Mouse (Mus musculus): ENCODE results near the gene Rbm41.
A peak's percentile ranks its signal among the peaks of the same experiment; 100 is the strongest.

Rbm41 gene

DNA sequence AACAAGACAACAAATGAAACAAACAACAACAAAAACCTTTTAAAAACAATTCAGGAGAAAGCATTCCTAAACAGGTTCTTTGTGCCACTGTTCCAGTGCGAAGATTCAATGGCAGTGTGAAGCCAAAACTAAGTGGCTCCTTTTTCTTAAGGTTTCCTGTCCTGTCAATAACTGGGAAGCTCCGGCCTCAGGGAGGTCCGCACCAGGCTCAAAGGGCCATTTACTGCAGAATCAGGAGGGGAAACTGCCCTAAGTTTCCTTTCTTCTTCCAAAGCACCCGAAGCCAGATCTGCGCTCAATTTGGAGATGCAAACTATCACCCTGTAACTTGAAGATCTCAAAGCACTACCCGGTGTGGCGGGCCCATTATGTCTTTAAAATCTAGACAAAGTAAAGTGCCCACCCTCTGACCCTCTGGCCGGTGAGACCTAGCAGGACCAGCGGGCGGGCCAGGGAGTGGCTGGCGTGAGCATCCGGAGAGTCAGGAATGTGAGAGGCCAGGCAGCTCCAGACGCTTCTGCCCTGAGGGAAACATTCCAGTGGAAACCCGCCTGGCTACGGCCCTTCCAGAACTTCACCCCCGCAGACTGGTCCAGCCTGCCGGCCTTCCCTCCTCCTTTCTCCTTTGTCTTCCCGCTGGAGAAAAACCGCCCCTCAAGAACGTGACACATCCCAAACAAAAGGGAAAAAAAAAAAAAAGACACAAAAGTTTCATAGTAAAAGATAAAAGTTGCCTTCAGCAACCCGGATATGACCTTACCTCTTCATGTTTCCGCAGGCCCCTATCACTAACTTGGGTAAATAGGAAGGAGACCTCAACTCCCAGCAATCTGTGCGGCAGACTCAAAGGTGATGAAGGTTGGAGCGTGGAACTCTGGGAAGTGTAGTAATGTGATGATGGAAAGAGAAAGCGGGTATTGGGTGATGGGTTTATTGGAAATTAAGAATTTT is at the start of gene Rbm41:
TSS of gene Rbm41 (minus strand) at position 856 of the 951 bp plus-strand sequence.
- DNase-seq = peak; percentile 34

DNA sequence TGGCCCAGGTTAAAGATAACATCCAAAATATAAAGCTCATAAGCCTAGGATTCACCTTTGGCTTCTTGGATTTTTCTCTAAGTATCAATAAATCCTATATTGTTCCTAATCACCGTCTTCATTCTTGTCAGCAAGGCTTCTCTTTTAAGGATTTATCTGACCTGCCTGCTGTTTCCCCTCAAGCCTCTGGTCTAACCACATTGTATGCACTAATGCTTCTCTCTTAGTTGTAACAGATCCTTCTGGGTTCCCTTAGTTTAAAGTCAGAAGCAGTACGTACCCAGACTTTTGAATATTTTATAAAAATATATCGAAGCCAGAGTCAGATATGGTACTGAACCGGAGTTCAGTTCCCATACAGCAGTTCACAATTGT is 283 bp upstream of the Rbm41 start:
- DNase-seq = no peak

DNA sequence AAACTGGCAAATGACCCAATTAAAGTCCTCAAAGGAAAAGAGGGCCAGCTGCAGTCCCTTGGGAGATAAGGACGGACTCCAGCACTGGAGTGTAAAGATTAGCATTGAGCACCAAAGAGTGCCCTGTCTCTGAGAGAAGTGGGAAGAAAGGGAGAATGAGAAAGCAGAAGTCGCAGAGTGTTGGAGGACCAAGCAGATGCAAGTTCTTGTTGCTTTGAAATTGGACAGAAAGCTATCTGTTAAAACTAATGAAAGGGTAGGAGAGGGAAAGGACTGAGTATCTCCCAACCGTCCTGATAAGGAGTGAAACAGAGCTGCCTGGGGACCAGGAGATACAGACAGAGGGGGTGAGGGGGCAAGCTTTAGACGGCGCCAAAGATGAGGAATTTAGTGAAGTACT is 16.3 kb downstream of the Rbm41 start:
- DNase-seq = no peak

DNA sequence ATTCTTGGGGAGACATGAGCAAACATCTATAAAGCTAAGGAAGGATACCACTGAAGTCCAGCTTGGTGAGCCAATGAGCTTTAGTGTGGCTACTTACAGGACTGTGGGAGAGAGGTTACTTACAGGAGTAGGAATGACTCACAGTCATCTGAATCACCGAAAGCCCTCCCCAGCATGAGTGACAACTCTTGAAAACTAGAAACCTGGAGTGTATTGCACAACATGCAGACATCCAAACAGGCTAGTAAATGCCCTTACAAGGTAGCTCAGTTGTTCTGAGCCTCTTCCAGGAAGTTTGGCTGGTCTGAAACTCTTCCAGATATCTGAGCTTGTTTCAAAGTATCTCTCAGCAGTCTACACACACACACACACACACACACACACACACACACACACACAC is 64.9 kb downstream of the Rbm41 start:
- DNase-seq = no peak

DNA sequence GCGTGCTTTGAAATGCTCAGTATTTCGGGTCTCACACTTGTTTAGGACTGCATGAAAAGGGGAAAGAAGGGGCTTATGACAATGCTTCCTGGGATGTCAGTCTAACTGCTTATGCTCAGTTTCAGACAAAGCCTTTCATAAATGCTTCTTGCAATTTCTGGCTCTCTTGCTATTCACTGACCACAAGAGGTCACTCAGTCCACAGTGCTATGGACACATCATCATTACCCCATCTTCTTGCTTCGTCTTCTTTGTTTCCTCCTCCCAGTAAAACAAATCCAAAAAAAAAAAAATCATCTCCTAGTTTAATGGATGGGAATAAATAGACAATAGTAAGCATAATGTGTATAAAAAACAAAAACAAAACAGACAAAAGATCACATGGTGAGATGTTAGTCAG is 65.9 kb downstream of the Rbm41 start:
- DNase-seq = no peak

DNA sequence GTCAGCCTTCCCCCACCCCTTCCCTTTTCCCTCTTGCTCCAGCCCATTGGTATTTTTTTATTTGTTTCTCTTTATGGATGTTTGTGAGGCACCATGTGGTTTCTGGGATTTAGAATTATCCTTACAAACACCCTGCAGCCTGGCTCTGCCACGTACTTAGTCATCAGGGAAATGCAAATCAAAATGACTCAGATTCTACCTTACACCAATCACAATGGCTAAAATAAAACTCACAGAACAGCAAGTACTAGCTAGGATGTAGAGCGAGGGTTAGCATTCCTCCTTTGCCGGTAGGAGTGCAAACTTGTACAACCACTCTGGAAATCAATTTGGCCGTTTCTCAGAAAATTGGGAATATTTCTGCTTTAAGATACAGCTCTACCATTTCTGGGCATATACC is 77.8 kb downstream of the Rbm41 start:
- no peak for DNase-seq

DNA sequence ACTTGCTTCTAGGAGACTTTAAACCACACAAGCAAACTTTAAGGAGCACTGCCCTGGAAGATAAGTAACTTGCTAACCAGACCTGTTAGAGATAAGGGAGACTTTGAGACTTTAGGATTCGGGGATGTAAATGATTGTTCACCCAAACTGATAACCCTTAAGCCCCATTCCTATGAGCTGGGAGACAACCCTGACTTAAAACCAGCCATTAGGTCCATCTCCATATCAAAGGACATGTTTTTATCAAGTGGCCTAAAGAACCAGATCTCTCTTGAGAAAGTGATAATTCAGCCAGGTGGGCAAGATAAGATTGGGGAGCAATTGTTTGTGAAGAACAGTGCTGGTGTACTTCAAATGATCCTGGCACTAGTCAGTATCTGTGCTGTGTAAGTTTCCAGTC is 107.0 kb downstream of the Rbm41 start:
- no peak for DNase-seq

DNA sequence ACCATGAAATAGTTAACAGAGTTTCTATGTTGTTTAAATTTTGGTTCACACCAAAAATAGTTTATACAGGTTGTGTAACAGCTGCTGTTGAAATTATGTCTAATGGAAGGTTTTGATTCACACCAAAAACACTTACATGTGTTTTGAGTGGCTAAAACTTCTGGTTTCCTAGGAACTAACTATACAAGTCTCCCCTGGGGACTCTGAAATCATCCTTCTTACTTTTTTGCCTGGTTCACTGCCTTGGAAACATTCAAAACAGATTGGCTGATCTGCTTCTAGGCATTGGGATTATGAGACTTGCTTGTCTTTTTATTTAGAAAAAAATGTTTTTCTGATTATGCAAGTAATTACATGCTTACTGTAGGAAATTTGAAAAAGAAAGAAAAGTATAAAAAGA is 115.2 kb downstream of the Rbm41 start:
- no peak for DNase-seq

DNA sequence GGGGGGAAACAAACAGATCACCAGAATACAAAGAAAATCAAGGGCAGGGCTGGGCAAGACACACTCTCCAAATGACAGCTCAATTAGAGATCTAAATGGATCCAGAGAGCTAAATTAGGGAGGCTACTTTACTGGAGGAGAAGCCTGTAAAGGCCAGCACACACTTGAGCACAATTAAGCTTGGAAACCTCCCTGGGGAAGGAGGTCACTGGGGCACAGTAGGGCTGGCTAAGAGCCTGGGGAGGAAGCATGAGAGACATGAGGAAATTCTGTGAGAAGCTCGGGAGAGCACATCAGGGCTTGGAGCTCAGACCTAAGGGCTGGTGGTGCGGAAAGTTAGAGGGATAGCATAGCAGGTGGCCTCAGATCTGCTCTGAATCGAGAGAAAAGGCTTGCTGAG is 120.5 kb downstream of the Rbm41 start:
- no peak for DNase-seq

DNA sequence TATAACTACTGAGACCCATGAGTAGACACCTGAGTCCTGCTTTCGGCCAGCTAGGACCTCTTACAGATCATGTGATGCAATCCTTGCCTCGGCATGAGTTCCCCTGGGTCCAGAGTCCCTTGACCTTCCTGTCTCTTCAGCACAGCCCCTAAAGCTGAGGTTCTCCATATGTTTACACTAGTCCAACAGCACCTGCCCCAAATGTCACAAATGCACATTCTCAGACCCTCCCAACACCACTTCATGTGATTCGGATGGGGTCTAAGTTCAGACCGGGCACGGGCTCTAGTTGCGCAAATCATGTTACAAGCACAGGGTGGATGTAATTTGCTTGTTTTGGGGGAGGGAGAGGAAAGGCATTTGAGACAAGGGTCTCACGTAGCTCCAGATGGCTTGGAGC is 121.3 kb downstream of the Rbm41 start:
- no peak for DNase-seq

DNA sequence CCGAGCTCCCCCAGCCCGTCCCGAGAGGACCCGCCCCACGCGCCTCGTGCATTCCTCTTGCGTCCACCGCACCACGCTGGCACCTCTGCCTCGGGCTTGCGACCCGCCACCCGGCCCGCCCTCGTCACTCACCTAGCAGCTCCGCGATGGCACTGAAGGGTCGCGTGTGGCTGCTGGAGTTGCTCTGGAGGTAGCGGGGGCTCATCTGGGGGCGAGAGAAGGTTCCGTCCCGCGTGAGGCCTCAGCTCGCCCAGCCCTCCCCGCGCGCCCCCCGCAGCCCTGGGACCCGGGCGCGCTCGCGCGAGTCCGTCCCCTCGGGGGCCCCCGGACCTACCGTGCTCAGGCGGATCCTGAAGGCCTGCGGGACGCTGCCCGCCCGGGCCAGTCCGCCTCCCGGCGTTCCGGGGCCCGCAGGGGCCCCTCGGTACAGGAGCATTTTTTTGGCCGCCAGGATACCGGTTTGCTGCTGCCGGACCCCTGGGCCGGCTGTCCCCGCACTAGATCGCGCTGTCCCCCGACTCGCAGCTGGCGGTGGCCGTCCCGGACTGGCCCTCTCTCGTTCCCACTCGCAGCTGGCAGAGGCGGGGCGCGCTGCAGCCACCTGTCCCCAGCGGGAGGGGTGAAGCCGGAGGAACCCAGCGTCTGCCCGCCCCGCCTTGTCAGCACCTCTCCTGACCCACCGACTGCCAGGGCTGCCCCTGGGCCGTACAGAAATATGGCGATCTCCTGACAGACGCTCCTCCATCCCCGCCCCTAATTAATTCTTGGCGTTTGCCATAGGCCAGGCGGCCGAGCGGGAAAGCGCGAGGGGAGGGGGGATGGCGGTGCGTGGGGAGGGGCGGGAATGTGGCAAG is 127.2 kb downstream of the Rbm41 start, which contains the start of gene Morc4:
TSS of gene Morc4 (minus strand) at position 740 of the 854 bp plus-strand sequence.
- peak; percentile 62 for DNase-seq

DNA sequence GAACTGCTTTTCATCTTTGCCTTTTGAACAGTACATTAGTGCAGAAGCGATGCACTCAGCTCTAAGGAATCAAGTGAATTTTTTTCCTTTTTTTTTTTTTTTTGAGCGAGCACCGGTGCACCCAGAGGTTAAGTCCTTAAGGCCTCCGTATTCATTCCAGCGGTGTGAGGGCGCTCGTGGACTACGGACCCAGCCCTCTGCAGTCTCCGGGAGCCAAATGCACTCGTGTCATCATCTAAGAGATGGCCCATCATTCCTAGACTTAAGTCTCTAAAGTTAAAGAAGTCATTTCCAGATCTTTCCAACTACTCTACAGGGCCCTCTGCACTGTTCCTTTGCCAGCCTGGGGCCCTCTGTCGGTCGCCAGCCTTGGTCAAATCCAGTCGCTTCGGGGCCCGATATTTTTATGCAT is 128.1 kb downstream of the Rbm41 start:
- peak; percentile 54 for DNase-seq

DNA sequence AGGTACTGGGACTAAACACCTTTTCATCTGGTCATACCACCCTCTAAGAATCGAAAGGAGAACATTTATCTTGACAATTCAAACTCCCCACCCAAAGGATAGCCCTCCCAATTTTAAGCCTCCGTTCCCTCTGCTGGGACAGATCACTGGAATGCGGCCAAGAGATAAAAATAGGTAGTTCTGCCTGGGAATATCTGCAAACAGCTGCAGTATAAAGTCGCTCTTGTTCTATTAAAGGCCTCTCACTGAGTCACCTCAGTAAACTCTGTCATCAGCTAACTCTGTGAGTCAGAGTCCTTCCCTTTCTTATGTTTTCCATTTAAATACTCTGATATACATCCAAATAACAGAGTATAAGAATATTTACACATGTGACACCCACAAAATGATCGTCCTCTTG is 139.0 kb downstream of the Rbm41 start:
- no peak for DNase-seq

DNA sequence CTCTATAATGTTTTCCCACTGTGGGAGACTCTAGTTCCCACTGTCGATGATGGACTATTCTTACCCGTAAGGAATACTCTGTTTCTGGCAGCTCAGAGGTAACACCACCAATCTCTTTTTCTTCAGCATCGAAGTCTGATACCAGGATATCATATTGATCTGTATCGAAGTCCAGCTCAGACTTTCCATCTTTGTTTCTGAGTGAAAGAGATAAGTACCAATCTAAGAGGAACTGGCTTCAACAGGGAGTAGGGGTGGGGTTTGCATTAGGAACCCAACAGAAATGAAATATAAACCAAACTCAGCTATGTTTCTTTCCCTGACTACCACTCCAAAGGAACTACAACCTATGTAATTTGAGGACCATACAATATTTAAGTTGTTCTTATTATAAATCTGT is 143.6 kb downstream of the Rbm41 start:
- DNase-seq = no peak

DNA sequence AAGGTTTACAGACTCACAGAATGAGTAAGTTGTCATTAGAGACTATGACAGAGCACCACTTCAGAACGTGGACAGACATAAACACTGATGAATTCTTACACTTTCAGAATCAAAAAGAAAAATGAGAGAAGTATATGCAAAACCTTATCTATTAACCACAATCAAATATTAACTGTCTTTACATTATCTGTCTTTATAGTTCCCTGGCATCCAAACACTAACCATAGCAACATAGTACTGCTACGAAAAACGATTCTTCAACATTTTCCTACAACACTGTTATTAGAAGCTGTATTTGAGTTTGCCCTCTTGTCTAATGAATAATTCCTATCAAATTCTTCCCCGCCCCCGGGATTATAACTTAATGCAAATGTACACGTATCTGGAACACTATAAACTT is 157.3 kb downstream of the Rbm41 start:
- DNase-seq = no peak

Measured in kidney, adult 18-20 months (tissue).